In the genomic region with DNA sequence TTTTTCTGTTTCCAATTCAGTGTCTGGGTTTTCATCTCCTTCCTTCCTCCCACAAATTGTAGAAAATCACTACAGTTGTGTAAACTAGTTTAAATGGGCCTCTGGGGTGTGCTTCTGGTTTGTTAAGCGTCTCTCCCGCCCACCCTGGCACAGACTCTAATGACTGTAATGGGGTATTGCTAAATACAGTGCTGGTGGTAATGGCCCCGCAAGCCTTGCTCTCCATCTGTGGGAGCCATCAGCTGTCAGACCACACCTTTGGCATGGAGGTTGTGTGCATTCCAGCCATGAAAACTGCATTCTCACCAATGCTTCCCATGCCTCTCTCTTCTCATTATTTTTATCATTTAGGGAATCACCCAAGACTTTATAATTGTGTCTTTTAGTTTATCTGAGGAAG, we compare ENCODE assay signal across 19 mouse cellular contexts.
DNase-seq lines count a peak whose midpoint lies in the region; ATAC-seq and TF ChIP-seq lines count a peak whose summit lies in the region.
"Had no signal": no experiment of that assay in that cellular context is flagged by ENCODE, and none has a peak within 500 bp of the region (broad histone marks: within the 10 kb centered on the region; RNA-seq: fewer than 3 reads in every experiment).

No protein-coding gene starts in this region.

- no peak overlapping the region for H3K4me3 ChIP-seq in midbrain, postnatal 0 days (ENCODE audit: low read depth, low read length)
- H3K4me3 ChIP-seq in midbrain, embryonic 11.5 days (ENCODE audit: low read depth, low read length), result no peak overlapping the region
- H3K4me3 ChIP-seq in myocyte, result no peak overlapping the region
- H3K4me3 ChIP-seq: embryonic facial prominence, embryonic 12.5 days; forebrain, embryonic 12.5 days; heart, embryonic 12.5 days; hindbrain, embryonic 12.5 days had no signal

- H3K4me2 ChIP-seq in midbrain, postnatal 0 days (ENCODE audit: low read depth, low read length, poor library complexity, severe bottlenecking), result no peak overlapping the region
- H3K4me2 ChIP-seq in midbrain, embryonic 11.5 days, result no peak overlapping the region
- no peak overlapping the region for H3K4me2 ChIP-seq in myocyte (ENCODE audit: low read depth)
- H3K4me2 ChIP-seq: embryonic facial prominence, embryonic 12.5 days; forebrain, embryonic 12.5 days; heart, embryonic 12.5 days; hindbrain, embryonic 12.5 days had no signal

- ATAC-seq in midbrain, postnatal 0 days (ENCODE audit: low FRiP score), result no peak
- no peak for ATAC-seq in midbrain, embryonic 11.5 days (ENCODE audit: low FRiP score)
- ATAC-seq: forebrain, embryonic 16.5 days; intestine, embryonic 16.5 days had no signal

- H3K27ac ChIP-seq in midbrain, postnatal 0 days (ENCODE audit: low read depth, low read length), result no peak overlapping the region
- no peak overlapping the region for H3K27ac ChIP-seq in midbrain, embryonic 11.5 days (ENCODE audit: low read depth, low read length)
- H3K27ac ChIP-seq: embryonic facial prominence, embryonic 12.5 days; forebrain, embryonic 12.5 days; hindbrain, embryonic 12.5 days had no signal

- no peak overlapping the region for H3ac ChIP-seq in myocyte (ENCODE audit: control insufficient read depth, insufficient read length)

- H3K4me1 ChIP-seq in midbrain, postnatal 0 days (ENCODE audit: insufficient read depth, low read length), result no peaks in the 10 kb centered on the region
- H3K4me1 ChIP-seq in midbrain, embryonic 11.5 days (ENCODE audit: control insufficient read depth, insufficient read depth, low read length), result no peaks in the 10 kb centered on the region
- H3K4me1 ChIP-seq: embryonic facial prominence, embryonic 12.5 days; forebrain, embryonic 12.5 days; heart, embryonic 12.5 days had no signal

- no peak overlapping the region for H3K9ac ChIP-seq in midbrain, postnatal 0 days (replicated peaks; ENCODE audit: low read length, poor library complexity, severe bottlenecking)
- H3K9ac ChIP-seq in midbrain, embryonic 11.5 days (ENCODE audit: low read length), result no peak overlapping the region
- H3K9ac ChIP-seq: embryonic facial prominence, embryonic 12.5 days; forebrain, embryonic 12.5 days; heart, embryonic 12.5 days; hindbrain, embryonic 12.5 days had no signal

- H3K9me3 ChIP-seq in midbrain, postnatal 0 days (ENCODE audit: low read length), result no peaks in the 10 kb centered on the region
- no peaks in the 10 kb centered on the region for H3K9me3 ChIP-seq in midbrain, embryonic 11.5 days (ENCODE audit: control insufficient read depth, low read length)
- H3K9me3 ChIP-seq: embryonic facial prominence, embryonic 12.5 days; forebrain, embryonic 12.5 days; heart, embryonic 12.5 days; hindbrain, embryonic 12.5 days had no signal

- WGBS in midbrain, postnatal 0 days, result 83% methylated on average over 3 of the region's 3 CpGs
- WGBS in midbrain, embryonic 11.5 days, result 87% methylated on average over 3 of the region's 3 CpGs

- peak; percentile 44 for DNase-seq in heart, adult 11 months
- DNase-seq in heart, postnatal 4 days, result no peak
- DNase-seq in midbrain, postnatal 0 days (ENCODE audit: low spot score), result peak; percentile 35
- no peak for DNase-seq in midbrain, embryonic 11.5 days (ENCODE audit: low spot score, missing footprints)
- no peak for DNase-seq in lung, adult 18-20 months
- no peak for DNase-seq in kidney, postnatal 4 days
- DNase-seq: adrenal gland, adult 8-10 months; adrenal gland, postnatal 36 days; cerebellum, adult 11 months; cerebellum, adult 8-10 months; cerebellum, postnatal 14 days; embryo, embryonic 11 days had no signal

- no peaks in the 10 kb centered on the region for H3K36me3 ChIP-seq in midbrain, postnatal 0 days (ENCODE audit: insufficient read depth, low read length)
- H3K36me3 ChIP-seq in midbrain, embryonic 11.5 days (ENCODE audit: control insufficient read depth, insufficient read depth, low read length), result no peaks in the 10 kb centered on the region
- no peaks in the 10 kb centered on the region for H3K36me3 ChIP-seq in myocyte (ENCODE audit: control insufficient read depth, insufficient read depth)
- H3K36me3 ChIP-seq: embryonic facial prominence, embryonic 12.5 days; forebrain, embryonic 12.5 days; heart, embryonic 12.5 days; hindbrain, embryonic 12.5 days had no signal

- no peaks in the 10 kb centered on the region for H3K27me3 ChIP-seq in midbrain, postnatal 0 days (ENCODE audit: insufficient read depth, low read length)
- no peaks in the 10 kb centered on the region for H3K27me3 ChIP-seq in midbrain, embryonic 11.5 days (ENCODE audit: control insufficient read depth, insufficient read depth, low read length)
- no peaks in the 10 kb centered on the region for H3K27me3 ChIP-seq in myocyte (ENCODE audit: control insufficient read depth, insufficient read depth, insufficient read length)
- H3K27me3 ChIP-seq: embryonic facial prominence, embryonic 12.5 days; forebrain, embryonic 12.5 days; heart, embryonic 12.5 days; hindbrain, embryonic 12.5 days had no signal

- H3K79me2 ChIP-seq in myocyte (ENCODE audit: control insufficient read depth, insufficient read depth), result no peaks in the 10 kb centered on the region

- no peak for TF ChIP-seq POLR2A in myocyte (IDR thresholded peaks at IDR 0.05; ENCODE audit: insufficient read length, low read depth)

- TF ChIP-seq CTCF in midbrain, postnatal 0 days (IDR thresholded peaks at IDR 0.05), result no peak

TF ChIP-seq in myocyte, 11 proteins besides CTCF, POLR2A, EP300 and RAD21:
- TF ChIP-seq MAX (IDR thresholded peaks at IDR 0.05; ENCODE audit: low read depth) (no peak), MYOD1 (IDR thresholded peaks at IDR 0.05; ENCODE audit: control insufficient read depth in 1 of 3, insufficient read length in 2 of 3, low read depth in 2 of 3) (peak in 2 of 3 experiments; percentile 34 to 69), MYOG (IDR thresholded peaks at IDR 0.05; ENCODE audit: control insufficient read depth in 1 of 3, insufficient read depth in 1 of 3, insufficient read length in 2 of 3, low read depth in 2 of 3) (peak in 1 of 3 experiments; percentile 36), POLR2AphosphoS2 (IDR thresholded peaks at IDR 0.05; ENCODE audit: insufficient read length, low read depth) (no peak)
TF ChIP-seq in myocyte: peak in this region for 2.

Comparison
In these comparisons a context has a peak if more than half of its experiments do, and no peak if none do; other contexts are left out.
1. DNase-seq: peak in heart, adult 11 months (single experiment) and midbrain, postnatal 0 days (single experiment); none in heart, postnatal 4 days (single experiment), midbrain, embryonic 11.5 days (single experiment), lung, adult 18-20 months (0 of 2) and kidney, postnatal 4 days (0 of 2).